Mouse (Mus musculus) heart, embryonic 11.5 days (tissue): ENCODE data around the gene Map1lc3a. TPM values are rescaled to one million over a fixed set of nuclear protein-coding genes. Genes with fewer than 3 reads are reported as not detected.
A peak's percentile ranks its signal among the peaks of the same experiment; 100 is the strongest.

ENCODE experiments used
- ATAC-seq: fragments of 200-750 bp; cut with Nextera tagmentation; replicated peaks from 2 replicates; pipeline ENCODE4 v1.8.0; 2017; ENCODE audit warnings: moderate library complexity; ENCODE audit not compliant: insufficient number of reproducible peaks, low FRiP score, low TSS enrichment
- H3K27ac ChIP-seq: fragments of 300-500 bp; sonication (generic); 2 replicates; pipeline ENCODE4 v1.5.1; 2014; ENCODE audit warnings: mild to moderate bottlenecking, low read depth, low read length
- H3K27me3 ChIP-seq: fragments of 300-500 bp; sonication (generic); 2 replicates; pipeline ENCODE4 v1.6.1; 2014; ENCODE audit warnings: mild to moderate bottlenecking, low read length, mixed read lengths; ENCODE audit not compliant: control insufficient read depth, insufficient read depth
- H3K36me3 ChIP-seq: fragments of 300-500 bp; sonication (generic); 2 replicates; pipeline ENCODE4 v1.6.1; 2014; ENCODE audit warnings: mild to moderate bottlenecking, low read length, moderate library complexity, mixed read lengths; ENCODE audit not compliant: control insufficient read depth, insufficient read depth
- H3K4me1 ChIP-seq: fragments of 300-500 bp; sonication (generic); 2 replicates; pipeline ENCODE4 v1.6.1; 2014; ENCODE audit warnings: low read length; ENCODE audit not compliant: control insufficient read depth, insufficient read depth
- H3K4me2 ChIP-seq: fragments of 300-500 bp; sonication (generic); 2 replicates; pipeline ENCODE4 v1.6.1; 2014; ENCODE audit warnings: mild to moderate bottlenecking, moderate library complexity
- H3K4me3 ChIP-seq: fragments of 300-500 bp; sonication (generic); 2 replicates; pipeline ENCODE4 v1.5.1; 2014; ENCODE audit warnings: low read depth, low read length
- H3K9ac ChIP-seq: fragments of 300-500 bp; sonication (generic); 2 replicates; pipeline ENCODE4 v1.6.1; 2014; ENCODE audit warnings: mild to moderate bottlenecking, low read depth, low read length, moderate library complexity
- H3K9me3 ChIP-seq: fragments of 300-500 bp; sonication (generic); replicated peaks from 2 replicates; pipeline ENCODE4 v1.6.1; 2016; ENCODE audit warnings: low read length; ENCODE audit not compliant: control insufficient read depth
- WGBS: fragments of 180-500 bp; shearing (Covaris S2); extraction: QIAGEN DNeasy Blood & Tissue Kit; methylation state at CpG from one replicate; pipeline ENCODE4 v1.1.7; 2014; ENCODE audit not compliant: insufficient replicate concordance; 5-methylcytosine and 5-hydroxymethylcytosine counted together
- polyA plus RNA-seq: library from polyadenylated mRNA; unstranded; fragments of >200 nt; fragmentation: Nextera tagmentation; extraction: Ambion mirVana; gene quantifications from 2 replicates; pipeline ENCODE4 v1.2.1, GENCODE M21; 2014

Map1lc3a gene
- polyA plus RNA-seq, 1 experiment from 2014 or later: 189 TPM

DNA sequence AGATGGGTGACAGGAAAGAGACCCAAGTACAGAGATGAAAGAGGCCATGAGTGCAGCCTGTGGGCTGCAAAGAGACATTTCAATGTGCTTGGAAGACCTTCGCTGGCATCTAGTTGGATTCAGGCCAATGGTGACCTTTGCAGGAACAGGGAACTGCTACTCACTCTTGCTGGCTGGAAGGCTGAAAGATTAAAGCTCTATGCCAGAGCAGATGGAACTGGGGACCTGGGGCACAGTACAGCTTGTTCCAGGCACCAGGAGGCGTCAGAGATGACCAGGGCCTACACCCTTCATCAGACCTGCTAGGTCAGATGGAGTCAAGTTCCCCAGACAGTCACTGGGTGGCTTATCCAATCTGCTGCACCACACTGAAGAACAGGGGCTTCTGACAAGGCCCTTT is 17.3 kb downstream of the Map1lc3a start:
- no peaks in the 10 kb centered on the region for H3K27me3 ChIP-seq
- no peaks in the 10 kb centered on the region for H3K4me1 ChIP-seq
- H3K36me3 ChIP-seq: peaks cover 11% of the 10 kb centered on the region
- H3K9ac ChIP-seq: no peak overlapping the region
- no peak overlapping the region for H3K27ac ChIP-seq
- no peak for ATAC-seq
- H3K4me2 ChIP-seq: no peak overlapping the region
- WGBS: 77% methylated on average over 2 of the region's 2 CpGs
- H3K9me3 ChIP-seq: no peaks in the 10 kb centered on the region
- H3K4me3 ChIP-seq: no peak overlapping the region

DNA sequence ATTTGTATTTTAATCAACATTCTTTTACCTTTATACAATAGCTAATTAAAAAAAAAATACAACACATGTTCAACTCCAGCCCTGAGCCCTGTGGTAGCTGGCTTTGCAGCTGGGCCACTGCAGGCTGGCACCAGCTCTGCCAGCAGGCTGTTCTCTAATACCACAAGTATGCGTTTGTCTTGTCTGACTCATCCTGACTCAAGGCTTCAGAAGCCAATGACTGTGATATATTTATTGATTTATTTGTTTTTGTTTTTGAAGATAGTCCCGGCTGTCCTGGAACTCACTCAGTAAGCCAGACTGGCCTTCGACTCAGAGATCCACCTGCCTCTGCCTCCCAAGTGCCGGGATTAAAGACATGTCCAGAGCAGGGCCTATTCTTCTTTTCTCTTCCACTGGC is 17.8 kb downstream of the Map1lc3a start:
- no peak for ATAC-seq
- no peak overlapping the region for H3K27ac ChIP-seq
- WGBS: 92% methylated on average over 4 of the region's 4 CpGs
- no peaks in the 10 kb centered on the region for H3K4me1 ChIP-seq
- no peak overlapping the region for H3K4me3 ChIP-seq
- H3K4me2 ChIP-seq: no peak overlapping the region
- no peaks in the 10 kb centered on the region for H3K27me3 ChIP-seq
- no peaks in the 10 kb centered on the region for H3K9me3 ChIP-seq
- H3K36me3 ChIP-seq: peaks cover 16% of the 10 kb centered on the region
- no peak overlapping the region for H3K9ac ChIP-seq

DNA sequence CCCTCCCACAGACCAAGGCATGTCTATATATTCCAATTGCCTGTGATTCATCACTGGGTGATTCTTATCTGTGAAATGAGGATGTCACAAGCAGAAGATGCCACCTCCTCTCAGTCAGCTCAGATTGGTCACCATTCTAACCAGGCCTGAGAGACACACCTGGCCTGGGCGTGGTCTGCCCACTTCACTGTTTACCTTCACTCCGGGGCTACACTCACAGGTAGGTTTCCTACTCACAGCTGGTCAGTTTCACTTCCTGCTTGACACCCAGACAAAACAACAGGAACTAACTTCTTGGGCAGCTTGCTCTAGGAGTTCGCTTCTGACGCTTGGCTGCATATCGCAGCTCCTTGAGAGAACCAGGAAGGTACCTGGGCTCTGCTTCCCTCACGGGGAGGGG is 19.4 kb downstream of the Map1lc3a start:
- no peak overlapping the region for H3K27ac ChIP-seq
- H3K9me3 ChIP-seq: no peaks in the 10 kb centered on the region
- no peaks in the 10 kb centered on the region for H3K27me3 ChIP-seq
- no peak for ATAC-seq
- H3K4me2 ChIP-seq: no peak overlapping the region
- H3K9ac ChIP-seq: no peak overlapping the region
- no peak overlapping the region for H3K4me3 ChIP-seq
- peaks cover 16% of the 10 kb centered on the region for H3K36me3 ChIP-seq
- peaks cover 3% of the 10 kb centered on the region; the same call in 1 of the 2 replicates for H3K4me1 ChIP-seq
- 88% methylated on average over 6 of the region's 6 CpGs for WGBS

DNA sequence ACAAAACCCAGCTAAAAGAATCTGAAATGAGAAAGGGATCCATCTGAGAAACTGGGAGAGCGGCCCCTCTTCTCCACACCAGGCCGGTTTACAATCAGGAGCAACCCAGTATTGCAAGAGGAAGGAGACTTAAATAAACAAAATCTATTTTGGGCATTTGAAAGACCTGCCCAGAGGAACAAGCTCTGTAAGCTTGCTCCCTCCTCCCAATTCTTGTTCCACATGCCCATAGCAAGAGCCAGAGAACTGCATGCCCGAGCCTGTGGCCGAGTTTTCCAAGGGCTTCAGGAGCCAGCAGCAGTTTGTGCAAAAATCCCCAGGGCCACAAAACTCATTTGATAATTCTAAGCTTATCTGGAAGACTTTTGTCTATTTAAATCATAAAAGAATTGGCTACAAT is 23.5 kb downstream of the Map1lc3a start:
- no peak overlapping the region for H3K4me2 ChIP-seq
- no peak overlapping the region for H3K4me3 ChIP-seq
- peaks cover 14% of the 10 kb centered on the region for H3K36me3 ChIP-seq
- WGBS: 51% methylated on average over 4 of the region's 4 CpGs
- H3K9me3 ChIP-seq: no peaks in the 10 kb centered on the region
- H3K27me3 ChIP-seq: no peaks in the 10 kb centered on the region
- no peak overlapping the region for H3K9ac ChIP-seq
- ATAC-seq: no peak
- H3K27ac ChIP-seq: no peak overlapping the region
- peaks cover 3% of the 10 kb centered on the region; the same call in 1 of the 2 replicates for H3K4me1 ChIP-seq

GRCm38 (mm10) chr2:155308936-155309592 is 33.0 kb downstream of the Map1lc3a start:
- Histone ChIP-seq H3K4me3 (no peak overlapping the region), H3K27ac (peak overlapping the region; percentile 24; the same call in 1 of the 2 replicates), H3K27me3 (no peaks in the 10 kb centered on the region), H3K9ac (no peak overlapping the region), H3K4me2 (no peak overlapping the region), H3K36me3 (no peaks in the 10 kb centered on the region), H3K9me3 (no peaks in the 10 kb centered on the region), H3K4me1 (peaks cover 8% of the 10 kb centered on the region)
- ATAC-seq: no peak; the same call in 1 of the 2 replicates
- 27% methylated on average over 3 of the region's 3 CpGs for WGBS

DNA sequence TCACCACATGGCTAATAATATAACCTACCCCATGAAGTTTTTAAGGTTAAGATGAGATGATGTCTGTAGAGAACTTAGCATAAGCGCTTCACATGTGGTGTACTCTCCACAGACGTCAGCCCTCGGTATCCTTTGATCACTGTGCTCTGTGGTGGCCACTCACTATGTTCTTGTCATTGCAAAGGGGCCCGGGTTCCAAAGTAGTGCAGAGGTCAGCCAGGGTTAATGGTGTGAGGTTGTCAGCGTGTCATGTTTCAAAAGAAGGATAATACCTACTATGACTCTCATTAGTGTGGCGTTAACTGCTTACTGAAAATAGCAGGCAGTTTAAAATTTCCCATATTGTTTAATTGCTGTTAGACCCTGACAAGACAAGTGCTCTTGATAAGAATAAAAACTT is 37.6 kb downstream of the Map1lc3a start:
- no peaks in the 10 kb centered on the region for H3K9me3 ChIP-seq

GRCm38 (mm10) chr2:155318618-155319017 is 42.5 kb downstream of the Map1lc3a start:
- Histone ChIP-seq H3K27me3 (no peaks in the 10 kb centered on the region), H3K4me1 (no peaks in the 10 kb centered on the region), H3K9me3 (no peaks in the 10 kb centered on the region), H3K27ac (no peak overlapping the region), H3K4me3 (no peak overlapping the region), H3K36me3 (no peaks in the 10 kb centered on the region), H3K9ac (no peak overlapping the region), H3K4me2 (no peak overlapping the region)
- 87% methylated on average over 2 of the region's 2 CpGs for WGBS
- ATAC-seq: no peak

More for the DNA sequence above, 37.6 kb downstream of the Map1lc3a start:
- Histone ChIP-seq H3K27ac (no peak overlapping the region), H3K4me3 (no peak overlapping the region), H3K4me2 (no peak overlapping the region), H3K27me3 (no peaks in the 10 kb centered on the region), H3K36me3 (no peaks in the 10 kb centered on the region), H3K9ac (no peak overlapping the region), H3K4me1 (peaks cover 8% of the 10 kb centered on the region)
- ATAC-seq: no peak
- WGBS: 54% methylated on average over 6 of the region's 6 CpGs

- Histone ChIP-seq H3K27ac (no peak overlapping the region), H3K9ac (no peak overlapping the region), H3K27me3 (no peaks in the 10 kb centered on the region), H3K4me1 (no peaks in the 10 kb centered on the region), H3K4me3 (no peak overlapping the region), H3K4me2 (no peak overlapping the region), H3K36me3 (no peaks in the 10 kb centered on the region), H3K9me3 (no peaks in the 10 kb centered on the region)
- no peak for ATAC-seq
- WGBS: 74% methylated on average over 5 of the region's 5 CpGs
These were observed 44.5 kb downstream of the Map1lc3a start for GRCm38 (mm10) chr2:155320596-155320995.

DNA sequence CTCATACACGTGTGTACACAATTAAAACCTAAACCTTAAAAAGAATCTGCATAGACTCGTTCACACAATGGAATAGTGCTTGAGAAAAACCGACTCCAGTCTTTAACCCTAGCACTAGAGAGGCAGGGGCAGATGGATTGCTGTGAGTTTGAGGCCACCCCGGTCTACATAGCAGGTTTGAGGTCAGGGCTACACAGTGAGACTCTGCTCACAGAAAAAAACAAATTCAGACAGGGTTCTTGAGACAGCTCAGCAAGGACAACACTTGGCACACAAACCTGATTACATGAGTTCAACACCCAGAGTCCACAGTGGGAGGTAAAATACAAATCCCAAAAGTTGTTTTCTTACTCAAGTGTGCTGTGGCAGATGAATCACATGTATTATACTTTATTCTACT is 49.9 kb downstream of the Map1lc3a start:
- 83% methylated on average over 4 of the region's 4 CpGs for WGBS
- H3K27ac ChIP-seq: no peak overlapping the region
- peaks cover 14% of the 10 kb centered on the region for H3K36me3 ChIP-seq
- no peaks in the 10 kb centered on the region for H3K4me1 ChIP-seq
- peaks cover 2% of the 10 kb centered on the region; the same call in 1 of the 2 replicates for H3K9me3 ChIP-seq
- no peaks in the 10 kb centered on the region for H3K27me3 ChIP-seq
- H3K4me3 ChIP-seq: no peak overlapping the region
- no peak for ATAC-seq
- no peak overlapping the region for H3K4me2 ChIP-seq
- H3K9ac ChIP-seq: no peak overlapping the region
